Mouse (Mus musculus) stomach, postnatal 0 days (tissue): ENCODE measurements around the gene Btbd35f22. TPM values are rescaled to one million over a fixed set of nuclear protein-coding genes. Genes with fewer than 3 reads are reported as not detected.
"Not testable (repeated sequence)": the region's sequence is repeated elsewhere in the genome, so short reads cannot be mapped to it uniquely, and the experiment has no call there.

Experiments
- ATAC-seq: fragments of 200-750 bp; cut with Nextera tagmentation; 2 replicates; pipeline ENCODE4 v1.8.0; 2017; ENCODE audit not compliant: low FRiP score, low TSS enrichment
- DNase-seq: peaks from one replicate; pipeline ENCODE4 v3.0.0-alpha.2; 2016; ENCODE audit warnings: low spot score
- H3K27ac ChIP-seq: fragments of 300-500 bp; sonication (generic); replicated peaks from 2 replicates; pipeline ENCODE4 v1.5.1; 2014; ENCODE audit warnings: mild to moderate bottlenecking, control low read depth
- H3K27me3 ChIP-seq: fragments of 300-500 bp; sonication (generic); 2 replicates; pipeline ENCODE4 v1.6.1; 2014; ENCODE audit warnings: low read length; ENCODE audit not compliant: control insufficient read depth, insufficient read depth
- H3K36me3 ChIP-seq: fragments of 300-500 bp; sonication (generic); 2 replicates; pipeline ENCODE4 v1.6.1; 2014; ENCODE audit warnings: low read length, mixed read lengths; ENCODE audit not compliant: control insufficient read depth, insufficient read depth
- H3K4me1 ChIP-seq: fragments of 300-500 bp; sonication (generic); replicated peaks from 2 replicates; pipeline ENCODE4 v1.6.1; 2014; ENCODE audit warnings: antibody characterized with exemption; ENCODE audit not compliant: control insufficient read depth, insufficient read depth
- H3K4me2 ChIP-seq: fragments of 300-500 bp; sonication (generic); replicated peaks from 2 replicates; pipeline ENCODE4 v1.6.1; 2014; ENCODE audit warnings: low read depth, mild to moderate bottlenecking, control low read depth, moderate library complexity
- H3K4me3 ChIP-seq: fragments of 300-500 bp; sonication (generic); 2 replicates; pipeline ENCODE4 v1.5.1; 2014; ENCODE audit warnings: low read depth, low read length, control low read depth
- H3K9ac ChIP-seq: fragments of 300-500 bp; sonication (generic); 2 replicates; pipeline ENCODE4 v1.6.1; 2014; ENCODE audit warnings: mild to moderate bottlenecking, low read length, control low read depth, mixed read lengths
- H3K9me3 ChIP-seq: fragments of 300-500 bp; sonication (generic); 2 replicates; pipeline ENCODE4 v1.6.1; 2016; ENCODE audit warnings: low read length; ENCODE audit not compliant: control insufficient read depth
- WGBS: fragments of 180-500 bp; shearing (Covaris S2); extraction: QIAGEN DNeasy Blood & Tissue Kit; methylation state at CpG from one replicate; pipeline ENCODE4 v1.1.7; 2014; 5-methylcytosine and 5-hydroxymethylcytosine counted together
- polyA plus RNA-seq: library from polyadenylated mRNA; unstranded; fragments of >200 nt; fragmentation: Nextera tagmentation; extraction: Ambion mirVana; gene quantifications from 2 replicates; pipeline ENCODE4 v1.2.1, GENCODE M21; 2015

The Btbd35f22 gene
- polyA plus RNA-seq: not detected in 2 replicates

GRCm38 (mm10) chrX:32047529-32047928 is at the start of gene Btbd35f22:
Gene Btbd35f22, plus strand, starts transcription at chrX:32047829.
- not testable (repeated sequence) for H3K4me1 ChIP-seq, H3K4me2 ChIP-seq, H3K9ac ChIP-seq, DNase-seq, ATAC-seq, H3K36me3 ChIP-seq, H3K4me3 ChIP-seq, H3K27ac ChIP-seq, H3K9me3 ChIP-seq, H3K27me3 ChIP-seq
- WGBS: no CpG with 5 or more reads among the region's 3 CpGs

Other genes with a start within 250 kb of the Btbd35f22 start
- gene Gm21637, start 85.8 kb upstream of the Btbd35f22 start, polyA plus RNA-seq: not detected in 2 replicates
- gene Btbd35f2, start 230.6 kb downstream of the Btbd35f22 start, polyA plus RNA-seq: not detected in 2 replicates